Mouse (Mus musculus): ENCODE measurements around the gene Gm10226. TPM values are rescaled to one million over a fixed set of nuclear protein-coding genes. Genes with fewer than 3 reads are reported as not detected.

Gene Gm10226
- polyA plus RNA-seq, 1 experiment from 2014 or later, result 12.1 TPM

Other genes with a start within 250 kb of the Gm10226 start
- 11.5 and 11.8 TPM in 2 replicates for gene Zfp51, start 241.5 kb upstream of the Gm10226 start, polyA plus RNA-seq (2015; fragmentation: Nextera tagmentation; extraction: Ambion mirVana)
- 8.7 and 10.7 TPM in 2 replicates for gene Zfp53, start 202.9 kb upstream of the Gm10226 start, polyA plus RNA-seq (2015; fragmentation: Nextera tagmentation; extraction: Ambion mirVana)
- gene Zfp52, start 156.3 kb upstream of the Gm10226 start, polyA plus RNA-seq (2015; fragmentation: Nextera tagmentation; extraction: Ambion mirVana), result 3.0 and 3.5 TPM in 2 replicates
- 19.2 and 20.3 TPM in 2 replicates for gene Zfp948, start 124.9 kb upstream of the Gm10226 start, polyA plus RNA-seq (2015; fragmentation: Nextera tagmentation; extraction: Ambion mirVana)
- 10.7 and 12.9 TPM in 2 replicates for gene Zfp983, start 41.2 kb upstream of the Gm10226 start, polyA plus RNA-seq (2015; fragmentation: Nextera tagmentation; extraction: Ambion mirVana)
- gene Zfp760, start 15.9 kb downstream of the Gm10226 start, polyA plus RNA-seq (2015; fragmentation: Nextera tagmentation; extraction: Ambion mirVana), result 8.8 and 10.7 TPM in 2 replicates
- gene Zfp229, start 38.9 kb downstream of the Gm10226 start, polyA plus RNA-seq (2015; fragmentation: Nextera tagmentation; extraction: Ambion mirVana), result 8.2 and 9.6 TPM in 2 replicates
- gene Zfp820, start 153.9 kb downstream of the Gm10226 start, polyA plus RNA-seq (2015; fragmentation: Nextera tagmentation; extraction: Ambion mirVana), result 1.9 and 2.4 TPM in 2 replicates
- gene Zfp995, start 218.1 kb downstream of the Gm10226 start, polyA plus RNA-seq (2015; fragmentation: Nextera tagmentation; extraction: Ambion mirVana), result 9.0 and 9.4 TPM in 2 replicates